Mouse (Mus musculus) midbrain, embryonic 12.5 days (tissue): ENCODE data around the gene 1700037H04Rik. TPM values are rescaled to one million over a fixed set of nuclear protein-coding genes. Genes with fewer than 3 reads are reported as not detected.
"Not testable (repeated sequence)": the region's sequence is repeated elsewhere in the genome, so short reads cannot be mapped to it uniquely, and the experiment has no call there.

Experiments
- ATAC-seq: fragments of 200-750 bp; cut with Nextera tagmentation; 2 replicates; pipeline ENCODE4 v1.8.0; 2017; ENCODE audit warnings: low read depth, moderate TSS enrichment, moderate library complexity; ENCODE audit not compliant: low FRiP score
- H3K27ac ChIP-seq: fragments of 300-500 bp; sonication (generic); replicated peaks from 2 replicates; pipeline ENCODE4 v1.5.1; 2016; ENCODE audit warnings: mild to moderate bottlenecking
- H3K27me3 ChIP-seq: fragments of 300-500 bp; sonication (generic); 2 replicates; pipeline ENCODE4 v1.6.1; 2016; ENCODE audit warnings: mild to moderate bottlenecking
- H3K36me3 ChIP-seq: fragments of 300-500 bp; sonication (generic); 2 replicates; pipeline ENCODE4 v1.6.1; 2016
- H3K4me1 ChIP-seq: fragments of 300-500 bp; sonication (generic); 2 replicates; pipeline ENCODE4 v1.6.1; 2016
- H3K4me2 ChIP-seq: fragments of 300-500 bp; sonication (generic); replicated peaks from 2 replicates; pipeline ENCODE4 v1.6.1; 2016; ENCODE audit warnings: mild to moderate bottlenecking, moderate library complexity
- H3K4me3 ChIP-seq: fragments of 300-500 bp; sonication (generic); 2 replicates; pipeline ENCODE4 v1.5.1; 2016; ENCODE audit warnings: mild to moderate bottlenecking
- H3K9ac ChIP-seq: fragments of 300-500 bp; sonication (generic); replicated peaks from 2 replicates; pipeline ENCODE4 v1.6.1; 2016; ENCODE audit warnings: mild to moderate bottlenecking, moderate library complexity
- H3K9me3 ChIP-seq: fragments of 300-500 bp; sonication (generic); 2 replicates; pipeline ENCODE4 v1.6.1; 2016; ENCODE audit warnings: mild to moderate bottlenecking
- WGBS: fragments of 180-500 bp; shearing (Covaris S2); methylation state at CpG from one replicate; pipeline ENCODE4 v1.1.7; 2016; 5-methylcytosine and 5-hydroxymethylcytosine counted together
- polyA plus RNA-seq: library from polyadenylated mRNA; unstranded; fragments of >200 nt; fragmentation: Nextera tagmentation; extraction: Ambion mirVana; gene quantifications from 2 replicates; pipeline ENCODE4 v1.2.1, GENCODE M21; 2016

Gene 1700037H04Rik
- polyA plus RNA-seq, 1 experiment from 2014 or later: 98.3 TPM

GRCm38 (mm10) chr2:131105061-131105460 lies 54.8 kb downstream of the 1700037H04Rik start:
- H3K27me3 ChIP-seq, H3K9me3 ChIP-seq, H3K27ac ChIP-seq, H3K9ac ChIP-seq, H3K4me1 ChIP-seq, H3K4me2 ChIP-seq, H3K4me3 ChIP-seq, ATAC-seq, H3K36me3 ChIP-seq: not testable (repeated sequence)
- WGBS: 72% methylated on average over 4 of the region's 4 CpGs

GRCm38 (mm10) chr2:131104021-131104420 lies 55.9 kb downstream of the 1700037H04Rik start:
- Histone ChIP-seq H3K4me1 (no peaks in the 10 kb centered on the region), H3K4me2 (no peak overlapping the region), H3K27ac (no peak overlapping the region), H3K4me3 (no peak overlapping the region), H3K36me3 (no peaks in the 10 kb centered on the region), H3K9me3 (no peaks in the 10 kb centered on the region), H3K27me3 (no peaks in the 10 kb centered on the region; the same call in 1 of the 2 replicates), H3K9ac (no peak overlapping the region)
- no peak for ATAC-seq
- WGBS: 91% methylated on average over 4 of the region's 4 CpGs

- Histone ChIP-seq H3K4me2 (no peak overlapping the region), H3K36me3 (no peaks in the 10 kb centered on the region), H3K9ac (no peak overlapping the region), H3K4me3 (no peak overlapping the region), H3K9me3 (no peaks in the 10 kb centered on the region), H3K27me3 (no peaks in the 10 kb centered on the region; the same call in 1 of the 2 replicates), H3K4me1 (0 out of 2 replicates have a peak, but pooled peaks cover 1% of the 10 kb centered on the region), H3K27ac (no peak overlapping the region)
- WGBS: 50% methylated on average over 3 of the region's 3 CpGs
- no peak for ATAC-seq
These were observed 58.4 kb downstream of the 1700037H04Rik start for GRCm38 (mm10) chr2:131101530-131101929.

- no peaks in the 10 kb centered on the region for H3K27me3 ChIP-seq
- H3K27ac ChIP-seq: no peak overlapping the region
- H3K9me3 ChIP-seq: no peaks in the 10 kb centered on the region
- H3K4me3 ChIP-seq: no peak overlapping the region
- no peaks in the 10 kb centered on the region for H3K36me3 ChIP-seq
- H3K4me1 ChIP-seq: 0 out of 2 replicates have a peak, but pooled peaks cover 6% of the 10 kb centered on the region
- 77% methylated on average over 2 of the region's 4 CpGs for WGBS
- no peak overlapping the region for H3K9ac ChIP-seq
- H3K4me2 ChIP-seq: no peak overlapping the region
- no peak for ATAC-seq
These were observed 62.8 kb downstream of the 1700037H04Rik start for GRCm38 (mm10) chr2:131097087-131097486.

Other genes starting within 250 kb of the 1700037H04Rik start
- gene Gfra4, start 117.0 kb downstream of the 1700037H04Rik start, polyA plus RNA-seq: 5.9 and 6.8 TPM in 2 replicates
- 2.0 and 2.1 TPM in 2 replicates for gene Adam33, start 96.3 kb downstream of the 1700037H04Rik start, polyA plus RNA-seq
- 0.13 and 0.27 TPM in 2 replicates for gene Siglec1, start 73.3 kb downstream of the 1700037H04Rik start, polyA plus RNA-seq
- 6.4 and 7.6 TPM in 2 replicates for gene Hspa12b, start 32.8 kb downstream of the 1700037H04Rik start, polyA plus RNA-seq
- gene Gm11037, start 26.6 kb downstream of the 1700037H04Rik start, polyA plus RNA-seq: not detected in 2 replicates
- gene Cenpb, start 20.0 kb upstream of the 1700037H04Rik start, polyA plus RNA-seq: 16.2 and 17.4 TPM in 2 replicates
- 107 and 111 TPM in 2 replicates for gene Cdc25b, start 26.9 kb upstream of the 1700037H04Rik start, polyA plus RNA-seq
- 9.0 and 9.7 TPM in 2 replicates for gene Spef1, start 27.2 kb upstream of the 1700037H04Rik start, polyA plus RNA-seq
- gene Ap5s1, start 47.0 kb upstream of the 1700037H04Rik start, polyA plus RNA-seq: 25.6 and 28.7 TPM in 2 replicates
- gene Mavs, start 74.0 kb upstream of the 1700037H04Rik start, polyA plus RNA-seq: 12.3 and 13.8 TPM in 2 replicates
- gene Pank2, start 102.4 kb upstream of the 1700037H04Rik start, polyA plus RNA-seq: 61.9 and 72.8 TPM in 2 replicates
- 17.0 and 18.0 TPM in 2 replicates for gene Rnf24, start 192.8 kb upstream of the 1700037H04Rik start, polyA plus RNA-seq